Mouse (Mus musculus): Measurements from ENCODE around the gene Zwilch.
"Not testable (repeated sequence)": the region's sequence is repeated elsewhere in the genome, so short reads cannot be mapped to it uniquely, and the experiment has no call there.

Gene Zwilch

DNA sequence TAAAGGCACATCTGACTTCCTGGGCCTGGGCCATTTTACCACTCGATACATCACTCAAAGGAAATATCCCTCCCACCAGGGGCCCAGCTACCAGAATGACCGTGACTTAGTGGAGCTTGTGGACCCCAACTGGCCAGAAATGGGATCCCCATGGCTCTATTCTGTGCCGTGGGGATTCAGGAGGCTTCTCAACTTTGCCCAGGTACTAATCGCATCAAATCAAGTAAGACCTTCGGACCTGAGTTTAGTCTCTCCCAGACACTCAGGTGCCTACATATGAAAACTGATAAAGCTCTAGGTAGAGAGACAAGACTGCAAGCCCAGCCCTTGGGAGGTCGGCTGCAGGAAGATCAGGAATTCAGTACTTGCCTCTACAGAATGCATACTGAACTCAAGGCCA is 41.3 kb downstream of the Zwilch start:
- peaks cover 5% of the 10 kb centered on the region for H3K4me1 ChIP-seq (replicated peaks; ENCODE audit: low read depth, low read length)
- no peaks in the 10 kb centered on the region for H3K9me3 ChIP-seq (ENCODE audit: low read length)
- no peak for TF ChIP-seq NANOG (IDR thresholded peaks at IDR 0.05; ENCODE audit: borderline replicate concordance, low read length)
- TF ChIP-seq CTCF (conservative IDR thresholded peaks at IDR 0.05; ENCODE audit: low read length): no peak
- TF ChIP-seq POU5F1 (IDR thresholded peaks at IDR 0.05; ENCODE audit: borderline replicate concordance, low read length): no peak
- H3K27me3 ChIP-seq (ENCODE audit: insufficient read depth, low read length): peaks cover 4% of the 10 kb centered on the region; the same call in 1 of the 2 replicates
- peaks cover 15% of the 10 kb centered on the region for H3K36me3 ChIP-seq (ENCODE audit: insufficient read depth, low read length)
- no peak overlapping the region for H3K4me3 ChIP-seq (replicated peaks; ENCODE audit: low read length)

DNA sequence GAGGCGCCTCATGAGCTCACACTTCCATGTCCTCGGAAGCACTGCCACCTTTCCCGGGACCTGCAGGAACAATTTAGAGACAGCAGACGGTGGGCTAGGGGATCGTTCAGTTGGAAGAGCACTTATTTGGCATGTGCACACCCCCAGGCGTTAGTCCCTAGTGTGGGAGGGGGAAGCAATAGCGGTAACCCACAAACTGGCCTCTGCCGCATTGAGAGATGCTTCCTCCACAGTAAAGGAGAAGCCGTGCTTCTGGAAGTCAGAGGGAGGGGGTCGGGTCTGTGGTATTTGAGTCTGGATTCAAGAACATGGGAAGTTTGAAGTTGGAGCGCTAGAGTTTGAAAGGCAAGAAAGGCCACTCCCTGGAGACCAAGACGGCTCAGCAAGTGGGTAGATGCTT is 46.8 kb downstream of the Zwilch start:
- Histone ChIP-seq H3K4me3 (replicated peaks; ENCODE audit: low read length) (peak overlapping the region; percentile 37; the same call in 1 of the 2 replicates), H3K4me1 (replicated peaks; ENCODE audit: low read depth, low read length) (peaks cover 58% of the 10 kb centered on the region)
- TF ChIP-seq CTCF (conservative IDR thresholded peaks at IDR 0.05; ENCODE audit: low read length) (no peak), POU5F1 (IDR thresholded peaks at IDR 0.05; ENCODE audit: borderline replicate concordance, low read length) (no peak), NANOG (IDR thresholded peaks at IDR 0.05; ENCODE audit: borderline replicate concordance, low read length) (no peak)

DNA sequence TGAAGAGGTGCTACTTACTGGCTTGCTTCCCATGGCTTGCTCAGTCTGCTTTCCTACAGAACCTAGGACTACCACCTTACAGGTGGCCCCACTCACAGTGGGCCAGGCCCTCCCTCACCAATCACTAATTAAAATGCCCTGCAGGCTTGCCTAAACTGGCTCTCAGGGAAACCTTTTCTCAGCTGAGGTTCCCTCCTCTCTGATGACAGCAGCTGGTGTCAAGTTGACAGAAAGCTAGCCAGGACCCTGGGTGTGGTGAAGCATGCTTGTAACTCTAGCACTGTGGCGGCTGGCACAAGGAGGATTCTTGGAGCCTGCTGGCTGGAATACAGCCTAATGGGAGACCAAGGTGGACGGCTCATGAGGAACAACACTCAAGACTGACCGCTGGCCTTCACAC is 47.6 kb downstream of the Zwilch start:
- H3K9me3 ChIP-seq (ENCODE audit: low read length): no peaks in the 10 kb centered on the region
- H3K4me3 ChIP-seq (replicated peaks; ENCODE audit: low read length): no peak overlapping the region
- H3K4me1 ChIP-seq (replicated peaks; ENCODE audit: low read depth, low read length): peaks cover 65% of the 10 kb centered on the region
- no peaks in the 10 kb centered on the region for H3K36me3 ChIP-seq (ENCODE audit: insufficient read depth, low read length)
- no peak for TF ChIP-seq POU5F1 (IDR thresholded peaks at IDR 0.05; ENCODE audit: borderline replicate concordance, low read length)
- TF ChIP-seq CTCF (conservative IDR thresholded peaks at IDR 0.05; ENCODE audit: low read length): no peak
- TF ChIP-seq NANOG (IDR thresholded peaks at IDR 0.05; ENCODE audit: borderline replicate concordance, low read length): no peak
- peaks cover 4% of the 10 kb centered on the region; the same call in 1 of the 2 replicates for H3K27me3 ChIP-seq (ENCODE audit: insufficient read depth, low read length)

More for the DNA sequence above, 46.8 kb downstream of the Zwilch start:
- peaks cover 4% of the 10 kb centered on the region; the same call in 1 of the 2 replicates for H3K27me3 ChIP-seq (ENCODE audit: insufficient read depth, low read length)
- no peaks in the 10 kb centered on the region for H3K36me3 ChIP-seq (ENCODE audit: insufficient read depth, low read length)
- no peaks in the 10 kb centered on the region for H3K9me3 ChIP-seq (ENCODE audit: low read length)

DNA sequence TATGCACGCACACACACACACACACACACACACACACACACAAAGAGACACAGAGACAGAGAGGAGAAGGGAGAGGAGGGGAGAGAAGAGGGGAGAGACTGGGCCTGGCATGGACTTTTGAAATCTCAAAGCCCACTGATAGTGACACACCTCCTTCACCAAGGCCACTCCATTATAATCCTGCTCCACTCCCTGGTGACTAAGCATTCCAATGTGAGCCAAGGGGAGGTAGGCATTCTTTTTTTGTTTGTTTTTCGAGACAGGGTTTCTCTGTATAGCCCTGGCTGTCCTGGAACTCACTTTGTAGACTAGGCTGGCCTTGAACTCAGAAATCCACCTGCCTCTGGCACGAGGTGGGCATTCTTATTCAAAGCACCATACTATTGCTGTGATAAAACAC is 48.1 kb downstream of the Zwilch start:
- not testable (repeated sequence) for H3K36me3 ChIP-seq (ENCODE audit: insufficient read depth, low read length); H3K4me3 ChIP-seq (replicated peaks; ENCODE audit: low read length); H3K27me3 ChIP-seq (ENCODE audit: insufficient read depth, low read length); H3K9me3 ChIP-seq (ENCODE audit: low read length)
- H3K4me1 ChIP-seq (replicated peaks; ENCODE audit: low read depth, low read length): peaks cover 69% of the 10 kb centered on the region

DNA sequence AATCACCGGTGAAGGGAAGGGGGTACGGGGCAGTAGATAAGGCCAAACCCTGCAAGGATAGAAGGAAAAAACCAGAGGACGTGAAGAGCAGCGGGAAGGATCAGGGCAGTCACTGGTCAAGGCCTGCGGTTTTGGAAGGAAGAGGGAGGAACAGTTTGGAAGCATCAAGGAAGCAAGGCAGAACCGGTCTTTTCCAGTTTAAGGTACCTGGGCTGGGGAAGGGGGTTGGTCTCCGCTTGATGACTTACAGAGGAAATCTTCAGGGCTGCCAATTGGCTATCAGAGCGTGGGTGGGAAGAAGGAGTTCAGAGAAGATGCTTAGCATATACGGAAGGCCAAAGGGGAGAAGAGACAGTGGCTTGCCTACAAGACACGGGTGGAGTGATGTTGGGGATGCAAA is 50.3 kb downstream of the Zwilch start:
- no peak for TF ChIP-seq NANOG (IDR thresholded peaks at IDR 0.05; ENCODE audit: borderline replicate concordance, low read length)
- TF ChIP-seq POU5F1 (IDR thresholded peaks at IDR 0.05; ENCODE audit: borderline replicate concordance, low read length): no peak
- TF ChIP-seq CTCF (conservative IDR thresholded peaks at IDR 0.05; ENCODE audit: low read length): no peak
- H3K36me3 ChIP-seq (ENCODE audit: insufficient read depth, low read length): no peaks in the 10 kb centered on the region
- H3K4me1 ChIP-seq (replicated peaks; ENCODE audit: low read depth, low read length): peaks cover 74% of the 10 kb centered on the region
- peaks cover 4% of the 10 kb centered on the region; the same call in 1 of the 2 replicates for H3K27me3 ChIP-seq (ENCODE audit: insufficient read depth, low read length)
- H3K4me3 ChIP-seq (replicated peaks; ENCODE audit: low read length): peak overlapping the region; percentile 57
- H3K9me3 ChIP-seq (ENCODE audit: low read length): no peaks in the 10 kb centered on the region

DNA sequence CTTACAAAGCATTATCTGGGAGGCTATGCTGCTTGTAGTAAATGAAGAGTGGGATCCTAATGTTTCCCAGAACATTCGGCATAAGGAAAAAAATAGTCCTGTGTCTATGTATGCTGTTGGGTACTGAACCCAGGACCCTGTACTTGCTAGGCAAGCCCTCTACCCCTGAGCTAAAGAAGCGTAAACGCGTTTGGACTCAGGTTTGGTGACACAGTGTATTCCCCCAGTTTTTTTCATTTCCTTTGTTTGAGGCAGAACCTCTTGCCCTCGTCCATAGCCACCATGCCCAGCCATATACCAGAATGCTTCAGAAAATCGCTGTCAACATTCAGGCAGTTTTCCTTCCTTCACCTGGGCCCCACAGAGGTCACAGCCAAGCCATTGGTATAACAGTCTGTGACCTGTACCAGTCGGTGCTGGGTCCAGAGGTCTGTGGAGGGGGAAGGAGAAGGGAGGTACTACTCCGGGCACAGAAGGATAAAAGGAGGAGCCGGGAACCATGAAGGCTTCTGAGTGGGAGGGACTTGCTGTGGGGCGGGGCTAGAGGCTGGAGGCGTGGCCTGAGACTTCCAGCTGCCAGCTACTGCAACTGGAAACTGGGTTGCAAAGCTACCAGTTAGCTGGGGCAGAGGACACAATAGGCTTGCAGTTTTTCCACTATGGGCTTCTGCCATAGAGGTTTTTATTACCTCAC is 52.2 kb downstream of the Zwilch start:
- H3K4me1 ChIP-seq (replicated peaks; ENCODE audit: low read depth, low read length): peaks cover 62% of the 10 kb centered on the region
- H3K36me3 ChIP-seq (ENCODE audit: insufficient read depth, low read length): no peaks in the 10 kb centered on the region
- TF ChIP-seq CTCF (conservative IDR thresholded peaks at IDR 0.05; ENCODE audit: low read length) (no peak), POU5F1 (IDR thresholded peaks at IDR 0.05; ENCODE audit: borderline replicate concordance, low read length) (no peak), NANOG (IDR thresholded peaks at IDR 0.05; ENCODE audit: borderline replicate concordance, low read length) (no peak)
- H3K27me3 ChIP-seq (ENCODE audit: insufficient read depth, low read length): 0 out of 2 replicates have a peak, but pooled peaks cover 6% of the 10 kb centered on the region
- H3K4me3 ChIP-seq (replicated peaks; ENCODE audit: low read length): peak overlapping the region; percentile 49
- no peaks in the 10 kb centered on the region for H3K9me3 ChIP-seq (ENCODE audit: low read length)

DNA sequence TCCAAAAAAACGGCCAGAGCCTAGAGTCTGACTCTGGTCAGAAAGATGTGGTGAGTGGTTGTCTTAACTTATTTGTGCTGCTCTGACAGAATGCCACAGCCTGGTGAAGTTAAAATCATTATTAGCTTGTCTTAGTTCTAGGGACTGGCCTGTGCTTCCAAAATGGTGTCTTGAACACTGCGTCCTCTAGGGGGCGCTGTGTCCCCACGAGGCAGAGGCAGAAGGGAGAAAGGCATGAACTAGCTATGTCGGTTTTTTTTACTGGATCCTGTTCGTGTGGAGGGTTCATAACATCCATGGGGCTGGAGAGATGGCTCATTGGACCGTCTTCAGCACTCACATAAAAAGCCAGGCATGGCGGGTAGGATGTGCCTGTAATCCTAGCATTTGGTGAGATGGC is 53.0 kb downstream of the Zwilch start:
- H3K27me3 ChIP-seq (ENCODE audit: insufficient read depth, low read length): 0 out of 2 replicates have a peak, but pooled peaks cover 6% of the 10 kb centered on the region
- H3K9me3 ChIP-seq (ENCODE audit: low read length): no peaks in the 10 kb centered on the region
- H3K36me3 ChIP-seq (ENCODE audit: insufficient read depth, low read length): no peaks in the 10 kb centered on the region
- H3K4me1 ChIP-seq (replicated peaks; ENCODE audit: low read depth, low read length): peaks cover 54% of the 10 kb centered on the region
- 0 out of 2 replicates have a peak overlapping the region, but pooled peaks have one; percentile 1 for H3K4me3 ChIP-seq (replicated peaks; ENCODE audit: low read length)
- TF ChIP-seq CTCF (conservative IDR thresholded peaks at IDR 0.05; ENCODE audit: low read length): peak; percentile 98
- TF ChIP-seq NANOG (IDR thresholded peaks at IDR 0.05; ENCODE audit: borderline replicate concordance, low read length): no peak
- no peak for TF ChIP-seq POU5F1 (IDR thresholded peaks at IDR 0.05; ENCODE audit: borderline replicate concordance, low read length)

DNA sequence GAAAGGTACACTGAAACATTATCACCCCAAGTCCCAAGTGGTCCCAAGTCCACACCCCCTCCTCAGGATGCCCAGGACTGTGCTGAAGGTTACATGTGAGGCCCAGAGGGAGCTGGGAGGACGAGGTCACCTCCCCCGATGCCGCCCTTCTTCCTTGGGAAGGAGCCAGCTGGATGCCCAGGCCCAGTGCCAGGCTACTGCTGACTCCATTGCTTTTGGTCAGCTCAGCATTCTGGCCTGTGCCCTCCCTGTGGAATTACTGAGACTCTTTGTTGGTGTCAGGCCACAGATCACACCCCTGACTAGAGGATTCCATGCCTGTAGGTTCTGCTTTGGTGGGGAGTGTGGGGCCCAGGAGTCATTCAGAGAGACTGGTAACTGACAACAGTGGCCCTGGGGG is 56.0 kb downstream of the Zwilch start, which contains the start of gene Lctl:
Gene Lctl, plus strand, starts transcription at position 272 of the 400 bp plus-strand sequence.
- Histone ChIP-seq H3K36me3 (ENCODE audit: insufficient read depth, low read length) (no peaks in the 10 kb centered on the region), H3K4me3 (replicated peaks; ENCODE audit: low read length) (no peak within 1 kb of the TSS), H3K4me1 (replicated peaks; ENCODE audit: low read depth, low read length) (peaks cover 33% of the 10 kb centered on the region), H3K27me3 (ENCODE audit: insufficient read depth, low read length) (peaks cover 9% of the 10 kb centered on the region; the same call in 1 of the 2 replicates), H3K9me3 (ENCODE audit: low read length) (no peaks in the 10 kb centered on the region)
- no peak for TF ChIP-seq NANOG (IDR thresholded peaks at IDR 0.05; ENCODE audit: borderline replicate concordance, low read length)
- no peak for TF ChIP-seq CTCF (conservative IDR thresholded peaks at IDR 0.05; ENCODE audit: low read length)
- no peak for TF ChIP-seq POU5F1 (IDR thresholded peaks at IDR 0.05; ENCODE audit: borderline replicate concordance, low read length)

DNA sequence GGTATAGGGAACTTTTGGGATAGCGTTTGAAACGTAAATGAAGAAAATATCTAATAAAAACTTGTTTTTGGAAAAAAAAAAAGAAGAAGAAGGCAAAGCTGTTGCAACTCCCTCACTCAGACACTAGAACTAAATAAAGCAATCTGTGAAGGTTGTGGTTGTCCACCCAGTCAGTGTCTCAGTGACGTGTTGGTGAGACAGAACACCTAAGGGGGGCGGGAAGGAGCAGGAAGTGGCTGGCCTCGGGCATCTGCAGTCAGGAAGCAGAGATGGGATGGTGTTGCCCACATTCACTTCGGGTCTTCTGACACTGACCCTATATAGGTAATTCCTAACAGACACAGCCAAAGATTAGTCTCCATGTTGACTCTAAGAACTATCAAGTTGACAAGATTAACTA is 57.1 kb downstream of the Zwilch start:
- no peaks in the 10 kb centered on the region for H3K36me3 ChIP-seq (ENCODE audit: insufficient read depth, low read length)
- TF ChIP-seq CTCF (conservative IDR thresholded peaks at IDR 0.05; ENCODE audit: low read length) (no peak), POU5F1 (IDR thresholded peaks at IDR 0.05; ENCODE audit: borderline replicate concordance, low read length) (no peak), NANOG (IDR thresholded peaks at IDR 0.05; ENCODE audit: borderline replicate concordance, low read length) (no peak)
- H3K27me3 ChIP-seq (ENCODE audit: insufficient read depth, low read length): peaks cover 12% of the 10 kb centered on the region; the same call in 1 of the 2 replicates
- H3K4me3 ChIP-seq (replicated peaks; ENCODE audit: low read length): no peak overlapping the region
- H3K9me3 ChIP-seq (ENCODE audit: low read length): no peaks in the 10 kb centered on the region
- H3K4me1 ChIP-seq (replicated peaks; ENCODE audit: low read depth, low read length): peaks cover 22% of the 10 kb centered on the region

All from E14TG2a.4 (cell line).